Mouse (Mus musculus) C2C12 (cell line): Measurements from ENCODE around the gene Tmem30b.

Source experiments
- CEBPB ChIP-seq: IDR thresholded peaks from one replicate; pipeline ENCODE4 v1.6.1; 2011; ENCODE audit warnings: low read depth, mild to moderate bottlenecking, control low read depth, moderate library complexity
- CTCF ChIP-seq: IDR thresholded peaks from one replicate; pipeline ENCODE4 v1.5.1; 2011; ENCODE audit not compliant: control insufficient read depth, insufficient read depth, insufficient read length
- MAX ChIP-seq: IDR thresholded peaks from one replicate; pipeline ENCODE4 v1.6.1; 2011; ENCODE audit warnings: mild to moderate bottlenecking, control low read depth
- MYOG ChIP-seq: IDR thresholded peaks from one replicate; pipeline ENCODE4 v1.6.1; 2011; ENCODE audit not compliant: control insufficient read depth, insufficient read length; ENCODE audit errors: extremely low read depth

GRCm38 (mm10) chr12:73540402-73540801, 5.8 kb downstream of the Tmem30b start:
- TF ChIP-seq CTCF (no peak), CEBPB (no peak), MAX (no peak), MYOG (no peak)
